Mouse (Mus musculus) v-Abl transformed pro-B cells (cell line): Measurements from ENCODE around the gene Acyp1.

Experiments
- in situ Hi-C, 2 experiments: fragments of 400-800 bp; cut with MboI; formaldehyde crosslinking; loops; one replicate each; pipeline ENCODE4 v1.15.1; 2025; ENCODE audit not compliant: unreplicated experiment in 2 of 2

Gene Acyp1

DNA sequence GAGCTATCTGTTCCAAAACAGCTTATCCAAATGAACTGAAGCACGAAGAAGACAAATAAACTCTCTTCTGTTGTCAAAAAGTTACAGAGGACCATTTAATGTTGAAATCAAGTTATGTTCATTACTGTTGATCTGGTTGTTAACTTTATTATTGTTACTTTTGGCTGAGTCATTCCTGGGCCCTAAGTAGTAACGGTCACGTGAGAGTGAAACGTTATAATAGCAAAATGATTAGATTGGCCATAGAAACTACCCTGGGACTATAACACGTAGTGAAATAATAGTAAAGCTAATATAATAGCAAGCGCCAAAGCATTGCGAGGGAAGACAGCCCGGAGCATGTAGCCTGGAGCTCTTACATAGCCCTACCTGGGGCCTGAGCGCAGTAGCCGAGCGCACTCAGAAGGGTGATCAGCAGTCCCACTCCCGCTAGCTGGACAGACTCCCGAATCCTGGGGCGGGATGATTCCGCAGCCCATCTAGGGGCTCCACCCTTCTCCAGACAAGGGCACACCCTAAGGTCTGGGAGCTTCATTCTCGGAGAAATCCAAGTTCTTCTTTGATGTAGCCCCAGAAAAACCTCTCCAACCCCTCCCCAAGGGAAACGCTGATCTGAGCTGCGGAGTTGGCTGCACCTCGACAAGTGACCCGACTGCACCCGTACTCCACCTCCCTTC lies at the start of gene Acyp1:
TSS of gene Acyp1 (minus strand) at position 630 of the 677 bp plus-strand sequence.
- in situ Hi-C loops, result loop anchor here (5.0 kb wide), 2 partner anchors 116 to 121 kb away; no protein-coding TSS in a partner anchor

DNA sequence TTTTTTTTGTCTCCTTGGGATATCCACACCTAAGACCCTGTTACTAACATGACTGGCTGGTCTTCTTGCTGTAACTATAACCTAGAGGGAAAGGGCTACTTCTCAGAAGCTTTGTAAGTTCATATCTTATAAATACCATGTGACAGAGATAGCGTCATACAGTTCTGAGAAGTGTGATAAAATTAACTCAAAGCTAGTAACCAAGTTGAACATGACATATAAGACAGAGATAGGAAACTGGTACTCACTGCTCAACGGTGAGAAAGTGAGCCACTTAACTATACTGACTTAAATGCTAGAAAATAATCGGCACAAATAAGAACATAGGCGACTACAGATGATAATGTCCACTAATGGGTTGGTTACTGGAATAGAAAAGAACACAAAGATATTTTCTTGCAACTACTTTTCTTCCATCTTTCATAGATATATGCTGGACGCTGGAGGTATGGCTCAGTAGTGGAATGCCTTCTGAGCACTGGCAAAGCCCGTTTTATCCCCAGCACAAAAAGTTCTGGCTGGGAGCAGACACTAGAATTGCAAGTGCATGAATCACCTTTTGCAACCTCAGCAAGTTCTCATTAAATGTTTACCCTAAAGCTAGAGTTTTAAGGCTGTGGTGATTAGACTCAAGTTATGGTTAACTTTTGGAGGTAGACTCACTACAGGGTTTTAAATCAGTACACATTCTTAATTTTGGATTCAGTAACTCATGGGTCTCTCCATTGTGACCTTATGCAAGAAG lies 49.5 kb upstream of the Acyp1 start:
- in situ Hi-C loops, result loop anchor here (25.0 kb wide), 2 partner anchors 750 to 775 kb away; partner anchors contain the start of genes Ift43 (in 1 of the 2) and Tgfb3 (in 1 of the 2)

DNA sequence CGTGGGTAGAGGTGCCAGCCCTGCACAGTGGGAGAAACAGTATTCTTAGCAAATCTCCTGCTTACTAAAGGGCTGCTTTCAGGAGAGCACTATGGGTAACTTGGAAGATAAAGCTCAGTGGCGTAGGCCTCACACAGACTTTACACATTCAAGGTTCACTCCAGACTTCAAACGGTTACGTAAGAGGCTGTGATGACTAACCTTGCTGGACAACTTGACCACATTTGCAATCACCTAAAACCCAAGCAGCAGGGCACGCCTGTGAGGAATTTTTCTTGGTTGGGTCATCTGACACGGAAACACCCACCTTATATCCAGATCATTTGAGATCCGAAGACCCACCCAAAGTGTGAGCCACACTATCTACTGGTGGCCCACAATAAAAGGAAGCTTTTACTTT lies 41.9 kb upstream of the Acyp1 start:
- in situ Hi-C loops, result loop anchor here (25.0 kb wide), 2 partner anchors 757 to 782 kb away; partner anchors contain the start of genes Ift43 (in 1 of the 2) and Tgfb3 (in 1 of the 2)

DNA sequence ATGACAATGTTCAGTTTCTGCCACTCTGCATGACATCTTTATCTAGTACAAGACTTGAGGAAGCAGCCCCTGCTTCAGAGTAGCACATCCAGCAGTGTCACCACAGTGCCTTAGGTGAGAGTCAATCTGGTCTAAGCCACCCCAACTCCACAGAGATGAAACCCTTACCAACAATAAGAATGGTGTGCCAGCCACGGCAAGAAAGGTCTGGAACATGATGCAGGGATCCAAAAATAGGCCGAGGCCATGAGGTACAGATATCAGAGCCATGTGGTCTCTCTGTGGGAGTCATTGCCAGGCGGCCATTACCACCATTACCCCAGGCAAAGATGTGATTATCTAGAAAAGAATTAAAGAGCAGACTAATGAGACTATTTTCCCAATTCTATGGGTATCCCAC lies 20.4 kb upstream of the Acyp1 start:
- in situ Hi-C loops, result loop anchor here (10.0 to 25.0 kb wide), 5 partner anchors 164 to 671 kb away; partner anchors contain the start of genes Isca2 (in 1 of the 2), Npc2 (in 1 of the 2) and Vrtn (in 1 of the 2)

DNA sequence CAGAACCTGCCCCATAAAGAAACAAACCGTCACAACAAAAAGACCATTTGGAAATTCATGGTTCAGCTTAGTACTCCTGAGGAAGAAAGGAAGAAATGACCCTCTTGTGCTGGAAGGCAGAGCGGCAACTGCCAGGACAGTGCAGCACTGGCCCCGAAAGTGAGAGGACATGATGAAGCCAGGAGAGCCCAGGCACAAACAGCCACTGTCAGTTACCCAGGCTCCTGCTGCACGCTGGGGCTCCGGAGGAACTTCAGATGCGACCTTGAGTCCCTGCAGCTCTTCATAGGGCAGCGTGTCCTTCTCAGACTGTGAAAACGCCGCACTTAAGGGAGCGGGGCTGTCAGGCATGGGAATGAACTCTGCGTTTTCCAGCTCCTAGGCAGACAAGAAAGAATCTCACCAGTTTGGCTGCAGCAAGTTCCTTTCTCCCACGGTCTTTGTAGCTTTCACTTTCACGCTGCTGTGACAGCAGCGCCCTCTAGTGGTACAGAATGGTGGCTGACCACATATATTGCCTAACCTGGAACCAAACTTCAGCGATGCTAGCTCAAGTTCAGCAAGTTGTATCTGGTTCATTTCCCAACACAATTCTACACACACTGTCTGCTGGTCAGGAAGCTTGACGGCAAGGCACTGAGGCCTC lies 17.1 kb upstream of the Acyp1 start:
- in situ Hi-C loops, result loop anchor here (10.0 to 25.0 kb wide), 5 partner anchors 161 to 668 kb away; partner anchors contain the start of genes Isca2 (in 1 of the 2), Npc2 (in 1 of the 2) and Vrtn (in 1 of the 2)

DNA sequence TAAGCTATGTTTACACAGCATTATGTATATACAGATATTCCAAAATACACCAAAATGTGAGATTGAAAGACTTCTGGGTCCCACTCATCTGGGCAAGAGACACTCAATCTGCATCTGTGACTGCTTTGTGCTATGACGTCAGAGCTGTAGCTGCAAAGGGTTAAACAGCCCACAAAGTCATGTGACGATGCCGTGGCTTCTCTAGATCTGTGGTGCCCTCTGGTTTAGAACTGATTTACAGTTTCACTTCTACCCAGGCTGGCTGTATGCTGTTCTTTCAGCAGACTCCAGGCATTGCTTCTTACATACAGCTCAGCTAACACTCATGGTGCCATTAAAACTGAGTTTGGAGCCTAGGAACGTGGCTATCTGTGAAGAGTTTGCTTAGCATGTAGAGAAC lies 16.5 kb upstream of the Acyp1 start:
- in situ Hi-C loops, result loop anchor here (10.0 to 25.0 kb wide), 5 partner anchors 160 to 667 kb away; partner anchors contain the start of genes Isca2 (in 1 of the 2), Npc2 (in 1 of the 2) and Vrtn (in 1 of the 2)

DNA sequence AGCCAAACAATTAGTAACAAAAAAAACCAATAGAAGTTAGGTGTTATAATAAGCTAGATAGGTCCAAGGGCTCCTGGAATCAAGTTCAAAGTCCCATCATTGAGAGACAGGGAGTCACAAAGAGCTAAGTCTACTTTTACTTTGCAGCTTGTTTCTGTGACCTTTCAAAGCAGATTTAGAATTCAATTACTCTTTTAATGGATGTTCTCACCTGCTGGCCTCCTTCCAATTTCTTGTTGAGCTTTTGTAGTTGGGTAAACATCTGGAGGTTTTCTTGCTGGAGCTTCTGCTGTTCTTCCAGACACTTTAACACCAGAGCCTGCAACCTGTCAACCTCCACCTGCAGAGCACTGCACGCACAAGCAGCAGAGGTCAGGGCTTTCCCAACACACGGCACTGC lies 15.0 kb upstream of the Acyp1 start:
- in situ Hi-C loops, result loop anchor here (10.0 to 25.0 kb wide), 5 partner anchors 158 to 666 kb away; partner anchors contain the start of genes Isca2 (in 1 of the 2), Npc2 (in 1 of the 2) and Vrtn (in 1 of the 2)

DNA sequence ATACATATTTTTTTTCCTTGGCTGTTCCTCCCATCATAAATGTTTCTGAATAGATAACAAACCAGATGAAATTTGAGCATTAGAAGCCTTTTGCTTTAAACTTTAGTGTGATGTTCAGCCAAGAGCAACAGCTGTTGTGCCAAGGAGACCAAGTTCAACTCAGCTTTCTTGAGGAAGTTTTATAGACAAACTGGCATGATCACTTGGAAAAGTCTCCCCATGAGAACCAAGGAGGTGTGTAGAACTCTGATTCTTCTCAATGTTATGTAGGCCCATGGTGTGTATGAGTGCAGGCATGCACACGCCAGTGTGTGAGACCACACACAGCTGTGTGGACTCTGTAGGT lies 10.6 kb upstream of the Acyp1 start:
- in situ Hi-C loops, result loop anchor here in 1 of 2 experiments (10.0 kb wide), 1 partner anchor 214 kb away; no protein-coding TSS in a partner anchor

DNA sequence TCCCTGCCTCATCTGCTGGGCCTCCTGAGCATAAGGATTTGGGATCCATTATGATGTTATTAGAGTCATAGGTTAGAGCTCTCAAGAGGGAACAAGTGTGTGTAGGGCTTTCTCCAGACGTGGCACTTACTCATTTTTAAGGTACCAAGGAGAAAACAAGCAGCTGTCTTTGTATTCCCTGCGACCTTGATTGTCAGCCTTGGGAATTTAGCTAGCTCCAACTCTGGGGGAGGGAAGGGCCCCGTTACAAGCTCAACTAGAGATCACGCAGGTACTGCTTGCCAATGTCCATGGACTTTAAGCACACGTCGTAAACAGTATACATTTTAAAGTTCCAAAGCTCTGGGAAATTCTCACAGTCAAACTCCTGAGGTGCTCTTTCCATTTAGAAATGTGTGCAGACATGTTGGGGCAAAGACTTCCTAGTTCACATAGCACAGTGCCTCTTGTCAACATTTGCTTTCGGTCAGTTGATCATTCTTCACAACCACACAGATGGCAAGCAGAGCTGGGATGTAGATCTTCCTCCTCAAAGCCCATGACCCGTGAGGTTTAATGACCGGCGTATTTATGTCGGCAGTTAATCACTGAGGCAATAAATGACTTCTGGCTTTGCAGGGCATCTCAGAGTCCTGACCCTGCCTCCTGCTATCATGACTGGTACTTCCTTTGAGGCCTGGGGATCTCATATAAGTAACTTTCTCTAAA lies 10.0 kb upstream of the Acyp1 start:
- in situ Hi-C loops, result loop anchor here in 1 of 2 experiments (10.0 kb wide), 1 partner anchor 213 kb away; no protein-coding TSS in a partner anchor

DNA sequence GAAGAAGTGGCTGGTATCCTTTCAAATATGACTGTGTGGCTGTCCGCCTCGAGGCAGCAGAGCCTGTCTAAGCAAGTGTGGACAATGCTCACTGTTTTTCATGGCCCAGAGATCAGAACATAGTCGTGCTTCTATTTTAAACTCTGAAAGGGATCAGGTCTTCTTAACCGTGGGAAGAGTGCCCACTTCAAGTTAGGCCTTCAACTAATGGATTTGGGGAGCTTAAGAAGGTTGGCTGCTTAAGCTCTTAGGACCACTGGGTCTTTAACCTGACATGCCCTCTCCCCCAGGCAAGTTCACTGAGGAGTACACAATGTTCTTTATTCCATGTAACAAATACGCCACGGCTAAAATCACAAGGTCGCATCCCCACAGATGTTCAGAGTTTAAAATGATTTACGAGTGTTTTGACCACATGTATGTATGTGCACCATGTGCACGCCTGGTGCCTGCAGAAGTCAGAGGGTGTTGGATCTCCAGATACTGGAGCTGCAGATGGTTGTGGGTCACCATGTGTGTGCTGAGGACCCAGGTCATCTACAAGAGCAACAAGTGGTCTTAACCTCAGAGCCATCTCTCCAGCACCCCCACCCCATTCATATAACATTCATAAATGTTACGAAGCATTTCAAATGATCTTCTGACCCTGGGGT lies 9.2 kb upstream of the Acyp1 start:
- in situ Hi-C loops, result loop anchor here in 1 of 2 experiments (10.0 kb wide), 1 partner anchor 213 kb away; no protein-coding TSS in a partner anchor

DNA sequence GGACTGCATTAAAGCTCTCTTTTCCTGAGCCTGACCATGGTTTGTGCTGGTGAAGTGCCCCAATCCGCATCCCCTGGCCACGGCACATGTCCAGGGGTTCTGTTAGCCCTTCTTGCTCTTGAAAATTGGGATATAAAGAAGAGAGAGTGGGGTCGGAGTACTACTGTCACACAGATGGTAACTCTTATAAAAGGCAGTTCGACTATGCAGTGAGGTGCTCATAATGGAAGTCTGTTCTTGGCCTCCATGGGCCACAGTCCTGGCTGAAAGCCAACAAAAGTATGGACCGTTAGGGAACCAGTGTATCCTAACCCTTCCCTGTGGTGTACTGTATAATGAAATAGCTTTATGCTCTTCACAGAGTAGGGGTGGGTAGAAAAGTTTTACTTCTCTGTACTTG lies 8.7 kb upstream of the Acyp1 start:
- in situ Hi-C loops, result loop anchor here in 1 of 2 experiments (10.0 kb wide), 1 partner anchor 212 kb away; no protein-coding TSS in a partner anchor

DNA sequence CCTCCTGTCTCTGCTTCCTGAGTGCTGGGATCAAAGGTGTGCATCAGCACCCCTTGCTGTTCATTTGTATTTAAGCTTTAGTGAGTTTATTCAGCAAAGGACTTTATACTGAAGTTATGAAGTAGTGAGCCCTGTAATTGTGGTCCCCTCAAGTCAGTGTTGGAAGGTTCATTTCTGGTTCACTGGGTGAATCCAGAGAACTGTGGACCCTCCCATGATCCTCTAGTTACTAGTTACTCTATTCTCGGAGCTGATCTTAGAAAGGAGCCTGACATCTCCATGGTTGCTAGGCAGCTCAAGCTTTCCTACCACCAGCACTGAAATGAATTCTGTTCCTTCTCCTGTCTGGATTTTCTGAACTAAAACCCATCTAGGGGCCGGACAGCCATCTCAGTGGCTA lies 7.3 kb upstream of the Acyp1 start:
- in situ Hi-C loops, result loop anchor here in 1 of 2 experiments (10.0 kb wide), 1 partner anchor 211 kb away; no protein-coding TSS in a partner anchor

DNA sequence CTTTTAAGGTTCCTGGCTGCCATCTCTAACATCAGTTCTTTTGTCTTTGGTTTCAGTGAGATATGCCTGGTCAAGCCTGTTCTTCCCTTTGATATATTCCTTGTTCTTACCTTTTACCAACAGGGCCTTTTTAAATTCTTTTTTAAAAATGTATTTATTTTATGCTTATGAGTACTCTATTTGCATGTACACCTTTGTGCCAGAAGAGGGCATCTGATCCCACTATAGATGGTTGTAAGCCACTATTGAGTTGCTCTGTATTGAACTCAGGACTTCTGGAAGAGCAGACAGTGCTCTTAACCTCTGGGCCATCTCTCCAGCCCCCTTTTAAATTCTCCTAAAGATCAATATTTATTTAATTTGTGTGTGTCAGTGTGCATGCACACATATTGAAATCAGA lies 4.7 kb upstream of the Acyp1 start:
- in situ Hi-C loops, result loop anchor here in 1 of 2 experiments (10.0 kb wide), 1 partner anchor 208 kb away; no protein-coding TSS in a partner anchor

DNA sequence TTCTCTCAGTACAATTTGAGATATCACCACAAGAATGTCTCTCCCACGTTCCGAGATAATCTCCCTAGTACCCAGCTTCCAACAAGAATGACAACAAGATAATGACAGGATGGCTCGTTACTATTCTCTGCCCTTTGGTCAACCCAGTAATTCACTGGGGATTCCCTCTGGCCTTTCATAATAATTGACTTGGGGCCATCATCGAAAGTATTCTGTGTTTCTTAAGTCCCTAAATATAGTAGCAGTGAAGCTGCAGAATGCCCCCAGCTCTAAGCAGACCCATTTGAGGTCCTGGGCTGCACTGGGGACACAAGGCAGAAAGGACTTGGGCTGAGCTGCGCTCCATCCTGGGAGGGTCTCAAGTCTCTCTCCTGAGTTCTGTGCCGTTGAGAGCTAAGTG lies 4.0 kb upstream of the Acyp1 start:
- in situ Hi-C loops, result loop anchor here in 1 of 2 experiments (10.0 kb wide), 1 partner anchor 207 kb away; no protein-coding TSS in a partner anchor

GRCm38 (mm10) chr12:85291541-85291940 lies 3.3 kb upstream of the Acyp1 start:
- in situ Hi-C loops, result loop anchor here in 1 of 2 experiments (10.0 kb wide), 1 partner anchor 207 kb away; no protein-coding TSS in a partner anchor

DNA sequence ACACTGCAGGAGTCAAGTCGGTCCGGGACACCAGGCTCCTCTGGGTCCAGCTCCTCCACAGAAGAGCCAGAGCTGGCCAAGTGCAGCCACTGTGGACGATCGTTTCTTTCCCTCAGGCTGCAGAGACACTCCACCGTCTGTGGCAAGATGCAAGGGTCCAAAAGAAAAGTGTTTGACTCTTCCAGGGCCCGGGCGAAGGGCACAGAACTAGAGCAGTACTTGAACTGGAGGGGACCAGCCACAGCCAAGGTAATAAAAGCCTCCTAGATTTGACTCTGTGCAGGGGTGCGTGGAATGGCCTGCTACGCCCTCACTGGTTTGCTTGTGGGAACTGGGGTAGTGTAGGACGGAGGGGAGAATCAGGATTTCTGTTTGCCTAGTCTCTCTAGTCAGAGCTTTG lies 2.4 kb upstream of the Acyp1 start:
- in situ Hi-C loops, result loop anchor here in 1 of 2 experiments (10.0 kb wide), 1 partner anchor 206 kb away; no protein-coding TSS in a partner anchor

- in situ Hi-C loops, result loop anchor here (5.0 kb wide), 2 partner anchors 117 to 122 kb away; no protein-coding TSS in a partner anchor
These were observed 1.1 kb upstream of the Acyp1 start for GRCm38 (mm10) chr12:85289157-85290000.
